Mouse (Mus musculus): Measurements from ENCODE around the gene Hepacam. TPM values are rescaled to one million over a fixed set of nuclear protein-coding genes. Genes with fewer than 3 reads are reported as not detected.

Hepacam gene
- total RNA-seq, 2 experiments from 2014 or later: 66.3 to 66.9 TPM

DNA sequence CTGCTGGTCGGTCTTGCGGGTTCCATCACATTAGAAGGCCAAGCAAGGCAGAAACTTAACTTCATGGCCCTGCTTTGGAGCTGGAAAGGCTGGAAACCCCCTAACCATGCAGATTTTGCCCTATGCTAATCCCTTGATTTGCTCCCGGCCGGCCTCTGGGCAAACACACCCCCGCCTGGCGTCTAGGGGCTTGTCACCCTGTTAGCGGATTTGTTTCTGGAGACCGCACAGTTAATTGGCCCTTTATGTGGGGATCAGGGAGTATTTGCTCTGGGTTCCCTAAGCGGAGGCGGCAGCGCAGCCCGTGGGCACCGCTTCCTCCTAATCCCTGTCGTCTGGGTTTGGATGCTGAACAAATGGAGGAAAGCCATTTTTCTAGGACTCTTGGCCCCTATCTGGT, 67.8 kb downstream of the Hepacam start:
- no peak for DNase-seq

DNA sequence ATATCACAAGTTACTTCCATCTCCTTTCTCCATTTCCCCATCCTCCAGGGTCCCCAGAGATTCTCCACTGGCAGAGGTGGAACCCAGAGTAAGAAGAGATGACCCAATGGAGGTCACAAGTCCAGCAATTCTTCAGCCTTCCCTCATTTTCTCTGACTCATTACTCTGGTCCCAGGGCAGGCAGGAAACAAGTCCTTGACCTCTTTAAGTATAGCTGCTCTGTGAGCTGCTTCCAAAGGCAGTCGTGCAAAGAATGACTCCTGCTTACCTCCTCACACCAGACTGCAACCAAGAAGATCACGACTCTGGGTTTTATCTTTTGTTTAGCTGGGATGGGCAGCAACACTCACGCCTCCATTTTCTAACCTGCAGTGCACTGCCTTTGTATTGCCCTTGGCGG, 68.5 kb downstream of the Hepacam start:
- DNase-seq: no peak

Other genes with a start within 250 kb of the Hepacam start
- 10 to 100 TPM; 32.7 to 38.3 TPM for gene Pknox2, start 219.9 kb upstream of the Hepacam start, total RNA-seq (2021)
- 1 to 10 TPM; 8.4 to 8.8 TPM for gene Tmem218, start 159.1 kb upstream of the Hepacam start, total RNA-seq (2021)
- 1 to 10 TPM; 1.4 to 1.8 TPM for gene Slc37a2, start 111.6 kb upstream of the Hepacam start, total RNA-seq (2021)
- gene Ccdc15, start 18.9 kb upstream of the Hepacam start, total RNA-seq (2021): 1 to 10 TPM; 1.9 to 2.2 TPM
- gene Robo4, start 34.5 kb downstream of the Hepacam start, total RNA-seq (2021): 1 to 10 TPM; 5.4 to 7.0 TPM
- gene Robo3, start 65.9 kb downstream of the Hepacam start, total RNA-seq (2021): 10 to 100 TPM; 13.9 to 14.3 TPM
- 10 to 100 TPM; 21.9 to 27.5 TPM for gene Msantd2, start 122.0 kb downstream of the Hepacam start, total RNA-seq (2021)
- 10 to 100 TPM; 17.7 to 22.6 TPM for gene Esam, start 160.7 kb downstream of the Hepacam start, total RNA-seq (2021)
- 1 to 10 TPM; 2.7 to 4.7 TPM for gene Vsig2, start 171.9 kb downstream of the Hepacam start, total RNA-seq (2021)
- 1,000 to 10,000 TPM; 1,507 to 1,630 TPM for gene Nrgn, start 185.6 kb downstream of the Hepacam start, total RNA-seq (2021)
- gene Siae, start 188.3 kb downstream of the Hepacam start, total RNA-seq (2021): 10 to 100 TPM; 13.0 to 13.3 TPM
- 1 to 10 TPM; 1.5 to 2.4 TPM for gene Spa17, start 246.4 kb downstream of the Hepacam start, total RNA-seq (2021)

All from layer of hippocampus, postnatal 36 days (tissue).